Mouse (Mus musculus) common myeloid progenitor, adult 5-6 weeks (primary cell): ENCODE results near the gene Hist1h3e. TPM values are rescaled to one million over a fixed set of nuclear protein-coding genes. Genes with fewer than 3 reads are reported as not detected.
A peak's percentile ranks its signal among the peaks of the same experiment; 100 is the strongest.
"Not testable (repeated sequence)": the region's sequence is repeated elsewhere in the genome, so short reads cannot be mapped to it uniquely, and the experiment has no call there.

ENCODE experiments used
- ATAC-seq: replicated peaks from 2 replicates; pipeline ENCODE4 v1.8.0; 2016; ENCODE audit warnings: low read depth, mild to moderate bottlenecking, moderate TSS enrichment, inconsistent platforms; ENCODE audit not compliant: poor library complexity, severe bottlenecking
- total RNA-seq: library from RNA; stranded (forward); fragments of 200-1000, 187-1606 nt; gene quantifications from 2 replicates; pipeline ENCODE4 v1.2.3, GENCODE M21; 2017

The Hist1h3e gene
- total RNA-seq, 1 experiment from 2014 or later = 671 TPM

DNA sequence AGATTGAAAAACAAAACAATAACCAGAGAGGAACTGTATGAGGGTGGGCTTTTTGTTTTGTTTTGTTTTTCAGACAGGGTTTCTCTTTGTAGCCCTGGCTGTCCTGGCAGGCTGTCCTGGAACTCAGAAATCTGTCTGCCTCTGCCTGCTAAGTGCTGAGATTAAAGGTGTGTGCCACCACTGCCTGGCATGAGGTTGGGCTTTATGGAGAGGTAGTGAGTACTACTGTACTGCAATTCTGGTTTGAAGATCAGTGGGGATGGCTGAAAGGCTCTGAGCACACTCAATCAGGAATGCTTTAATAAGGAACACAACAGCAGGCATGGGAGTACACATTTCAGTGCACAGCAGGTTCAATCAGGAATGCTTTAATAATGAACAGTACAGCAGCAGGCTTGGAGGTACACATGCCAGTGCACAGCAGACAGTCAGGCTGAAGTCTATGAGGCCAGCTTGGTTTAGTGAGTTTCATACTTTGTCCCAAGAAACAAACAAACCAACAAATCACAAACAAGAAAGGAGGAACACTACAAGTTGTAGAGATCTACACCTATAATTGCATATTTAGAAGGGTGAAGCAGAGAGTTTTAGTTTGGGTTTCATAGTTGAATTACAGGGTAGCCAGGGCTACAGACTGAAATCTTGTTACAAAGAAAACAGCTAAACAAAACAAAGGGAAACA lies 21.4 kb upstream of the Hist1h3e start:
- ATAC-seq = no peak

DNA sequence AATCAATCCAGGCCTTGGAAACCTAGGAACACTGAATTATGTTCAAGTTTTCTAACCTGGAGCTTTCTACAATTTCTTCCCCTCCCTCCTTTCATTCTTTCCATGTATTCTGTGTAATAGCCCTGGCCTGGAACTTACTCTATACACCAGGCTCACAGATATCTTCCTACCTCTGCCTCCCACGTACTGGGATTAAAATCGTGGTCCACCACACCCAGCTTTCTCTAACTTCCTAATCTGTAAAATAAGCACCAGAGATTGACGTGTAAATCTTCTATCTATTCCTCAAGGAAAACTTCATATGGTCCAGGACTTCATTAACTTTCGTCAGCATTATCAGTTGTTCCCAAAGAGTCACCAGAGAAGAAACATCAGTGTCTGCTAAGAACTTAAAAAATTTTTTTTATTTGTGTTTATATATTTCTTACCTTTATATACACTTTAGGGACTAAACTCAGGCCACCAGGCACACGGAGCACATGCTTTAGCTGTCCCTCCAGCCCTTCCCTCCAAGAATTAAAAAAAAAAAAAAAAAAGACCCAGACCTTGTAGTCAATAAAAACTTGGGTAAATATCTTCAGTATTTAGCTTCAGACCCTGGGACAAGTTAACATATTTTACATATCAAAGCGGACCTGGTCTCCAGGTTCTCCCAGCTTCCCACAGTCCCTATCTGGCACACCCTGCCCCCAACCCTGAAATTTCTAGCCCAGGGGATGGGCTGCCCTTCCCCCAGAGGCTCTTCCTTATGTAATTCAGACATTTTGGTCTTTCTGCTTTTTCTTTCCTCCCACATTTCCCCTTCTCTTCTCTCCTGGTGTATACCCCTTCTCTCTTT lies 20.3 kb upstream of the Hist1h3e start:
- ATAC-seq = peak; percentile 4; the same call in 1 of the 2 replicates

DNA sequence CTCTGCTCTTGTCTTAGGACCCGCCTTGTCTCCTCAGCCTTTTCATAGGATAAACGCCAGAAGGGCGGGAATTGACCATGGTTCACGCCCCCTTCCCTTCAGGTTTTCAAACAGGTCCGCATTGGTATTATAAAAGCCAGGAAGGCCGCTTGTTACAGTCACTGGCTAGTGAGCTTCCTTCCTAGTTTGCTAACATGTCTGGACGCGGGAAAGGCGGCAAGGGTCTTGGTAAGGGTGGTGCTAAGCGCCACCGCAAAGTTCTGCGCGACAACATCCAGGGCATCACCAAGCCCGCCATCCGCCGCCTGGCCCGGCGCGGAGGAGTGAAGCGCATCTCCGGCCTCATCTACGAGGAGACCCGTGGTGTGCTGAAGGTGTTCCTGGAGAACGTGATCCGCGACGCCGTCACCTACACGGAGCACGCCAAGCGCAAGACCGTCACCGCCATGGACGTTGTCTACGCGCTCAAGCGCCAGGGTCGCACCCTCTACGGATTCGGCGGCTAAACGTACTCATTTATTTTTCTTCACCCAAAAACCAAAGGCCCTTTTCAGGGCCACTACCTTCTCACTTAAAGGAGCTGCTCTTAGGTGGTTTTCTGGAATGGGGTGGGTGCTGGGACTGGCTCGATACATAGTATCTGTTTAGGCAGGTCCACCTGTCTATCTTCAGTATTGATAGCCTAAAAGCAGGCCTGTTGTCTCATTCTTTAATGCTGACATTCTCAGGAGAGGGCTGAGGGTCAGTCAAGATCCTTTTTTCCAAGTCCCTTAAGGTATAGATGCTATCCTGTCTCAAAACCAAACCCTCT lies 19.4 kb upstream of the Hist1h3e start, which contains the start of gene Hist1h4d:
Gene Hist1h4d, plus strand, starts transcription at position 191 of the 811 bp plus-strand sequence.
- ATAC-seq = peak; percentile 70

DNA sequence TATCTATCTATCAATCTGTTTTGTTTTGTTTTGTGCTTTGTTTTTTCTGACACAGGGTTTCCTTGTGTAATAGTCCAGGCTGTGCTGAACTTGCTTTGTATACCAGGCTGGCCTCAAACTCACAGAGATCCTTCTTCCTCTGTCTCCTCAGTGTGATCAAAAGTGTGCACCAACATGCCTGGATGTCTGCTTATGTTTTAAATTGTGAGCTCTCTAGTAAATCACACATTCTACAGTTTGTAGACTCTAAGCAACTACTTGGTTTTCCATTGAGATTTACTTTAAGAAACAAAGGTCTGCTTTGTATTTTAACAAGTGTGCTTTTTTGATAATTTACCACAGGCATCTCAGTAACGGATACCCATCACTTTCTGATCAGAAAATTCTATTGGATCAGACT lies 15.7 kb upstream of the Hist1h3e start:
- ATAC-seq = no peak

DNA sequence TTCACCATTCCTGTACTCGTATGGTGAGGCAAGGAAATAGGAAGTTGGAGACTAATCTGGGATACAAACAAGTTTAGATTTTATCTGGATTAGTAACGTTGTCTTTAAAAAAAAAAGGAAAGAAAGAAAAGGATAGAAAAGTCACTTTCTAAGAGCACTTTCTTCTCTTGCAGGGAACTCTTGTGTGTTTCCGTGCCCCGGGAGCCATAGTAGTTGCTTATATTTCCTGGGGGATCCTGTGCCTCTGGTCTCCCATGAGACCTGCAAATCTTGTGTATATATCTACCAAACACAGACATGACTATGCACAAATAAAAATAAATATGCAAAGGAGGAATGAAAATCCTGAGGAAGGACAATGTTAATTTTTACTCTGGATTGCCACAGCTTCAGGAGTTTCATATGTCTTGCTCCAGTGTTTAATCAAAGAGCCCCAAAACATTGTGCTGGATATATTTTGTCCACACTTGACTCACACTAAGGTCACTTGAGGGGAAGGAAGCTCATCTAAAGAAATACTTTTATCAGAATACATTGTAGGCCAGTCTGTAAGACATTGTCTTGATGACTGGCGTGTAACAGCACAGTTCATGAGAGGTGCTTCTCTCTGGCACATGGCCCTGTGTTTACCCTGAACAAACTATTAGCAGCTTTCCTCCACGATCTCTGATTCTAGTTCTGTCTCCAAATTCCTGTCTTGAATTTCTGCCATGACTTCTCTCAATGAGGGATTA lies 14.9 kb upstream of the Hist1h3e start:
- no peak for ATAC-seq

DNA sequence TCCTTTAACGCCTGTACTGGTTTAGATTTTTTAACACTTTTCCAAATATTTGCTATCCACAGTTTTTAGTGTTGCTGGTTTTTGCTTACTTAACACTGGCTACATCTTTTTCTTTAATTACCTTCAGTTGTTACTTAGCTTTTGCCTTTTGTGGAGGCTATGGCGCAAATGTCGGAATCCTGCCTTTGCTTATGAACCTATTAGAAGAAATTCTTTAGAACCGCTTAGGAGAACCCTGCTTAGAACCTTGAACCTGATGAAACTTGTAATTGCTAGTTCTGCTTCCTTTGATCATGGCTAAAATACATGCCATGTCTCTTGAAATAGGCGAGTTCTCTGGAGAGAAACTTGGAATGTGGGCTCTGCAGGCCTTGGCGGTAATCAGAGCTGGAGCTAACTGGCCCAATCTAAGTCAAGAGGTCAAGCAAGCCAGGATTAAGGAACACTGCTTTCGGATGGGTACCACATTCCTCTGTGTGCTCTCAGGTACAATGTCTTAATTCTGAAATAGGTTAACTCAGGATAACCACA lies 14.2 kb upstream of the Hist1h3e start:
- ATAC-seq = no peak

DNA sequence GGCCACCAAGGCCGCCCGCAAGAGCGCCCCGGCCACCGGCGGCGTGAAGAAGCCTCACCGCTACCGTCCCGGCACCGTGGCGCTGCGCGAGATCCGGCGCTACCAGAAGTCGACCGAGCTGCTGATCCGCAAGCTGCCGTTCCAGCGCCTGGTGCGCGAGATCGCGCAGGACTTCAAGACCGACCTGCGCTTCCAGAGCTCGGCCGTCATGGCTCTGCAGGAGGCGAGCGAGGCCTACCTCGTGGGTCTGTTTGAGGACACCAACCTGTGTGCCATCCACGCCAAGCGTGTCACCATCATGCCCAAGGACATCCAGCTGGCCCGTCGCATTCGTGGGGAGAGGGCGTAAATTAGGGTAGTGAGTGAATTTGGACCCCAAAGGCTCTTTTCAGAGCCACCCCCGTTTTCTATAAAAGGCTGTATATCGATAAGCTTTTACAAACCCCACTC lies 13.7 kb upstream of the Hist1h3e start:
- not testable (repeated sequence) for ATAC-seq

DNA sequence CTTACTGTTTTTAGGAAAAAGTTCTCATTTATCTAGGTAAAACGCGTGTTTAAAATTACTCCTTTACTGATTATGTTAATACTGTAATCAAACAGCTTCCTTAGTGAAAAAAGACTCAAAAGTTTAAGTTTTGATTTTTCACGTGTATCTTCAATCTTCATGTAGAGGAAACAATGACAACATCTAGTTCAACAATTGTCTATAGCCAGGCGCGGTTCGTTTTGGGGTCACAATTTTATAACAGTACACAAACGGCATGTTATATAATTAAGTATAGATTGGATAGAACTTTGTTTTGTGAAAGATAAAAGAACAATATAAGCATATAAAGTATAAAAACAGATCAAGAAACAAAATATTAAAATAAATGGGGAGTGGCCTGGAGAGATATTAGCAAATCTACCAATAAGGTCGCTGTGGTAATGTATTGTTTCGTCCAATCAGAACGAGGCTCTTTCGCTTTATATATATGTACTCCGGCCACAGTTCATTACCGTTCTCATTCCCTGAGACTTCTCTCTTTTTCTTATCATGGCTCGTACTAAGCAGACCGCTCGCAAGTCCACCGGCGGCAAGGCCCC lies 13.2 kb upstream of the Hist1h3e start, which contains the start of gene Hist1h3d:
Gene Hist1h3d, plus strand, starts transcription at position 493 of the 581 bp plus-strand sequence.
- ATAC-seq = peak; percentile 42

DNA sequence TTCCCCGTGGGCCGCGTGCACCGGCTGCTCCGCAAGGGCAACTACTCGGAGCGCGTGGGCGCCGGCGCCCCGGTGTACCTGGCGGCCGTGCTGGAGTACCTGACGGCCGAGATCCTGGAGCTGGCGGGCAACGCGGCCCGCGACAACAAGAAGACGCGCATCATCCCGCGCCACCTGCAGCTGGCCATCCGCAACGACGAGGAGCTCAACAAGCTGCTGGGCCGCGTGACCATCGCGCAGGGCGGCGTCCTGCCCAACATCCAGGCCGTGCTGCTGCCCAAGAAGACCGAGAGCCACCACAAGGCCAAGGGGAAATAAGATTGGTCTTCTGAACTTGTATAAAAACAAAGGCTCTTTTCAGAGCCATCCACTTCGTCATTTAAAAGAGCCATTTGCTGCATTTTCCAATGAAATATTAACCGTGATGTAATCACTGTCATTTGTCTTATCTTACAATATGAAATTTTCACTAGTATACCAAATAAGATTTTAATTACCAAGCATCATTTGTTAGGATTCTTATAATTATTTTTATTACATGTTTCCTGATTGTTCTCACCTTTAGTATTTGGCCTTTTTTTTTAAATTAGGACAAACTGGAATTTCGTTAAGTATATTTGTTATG lies 12.5 kb upstream of the Hist1h3e start:
- ATAC-seq = not testable (repeated sequence)

DNA sequence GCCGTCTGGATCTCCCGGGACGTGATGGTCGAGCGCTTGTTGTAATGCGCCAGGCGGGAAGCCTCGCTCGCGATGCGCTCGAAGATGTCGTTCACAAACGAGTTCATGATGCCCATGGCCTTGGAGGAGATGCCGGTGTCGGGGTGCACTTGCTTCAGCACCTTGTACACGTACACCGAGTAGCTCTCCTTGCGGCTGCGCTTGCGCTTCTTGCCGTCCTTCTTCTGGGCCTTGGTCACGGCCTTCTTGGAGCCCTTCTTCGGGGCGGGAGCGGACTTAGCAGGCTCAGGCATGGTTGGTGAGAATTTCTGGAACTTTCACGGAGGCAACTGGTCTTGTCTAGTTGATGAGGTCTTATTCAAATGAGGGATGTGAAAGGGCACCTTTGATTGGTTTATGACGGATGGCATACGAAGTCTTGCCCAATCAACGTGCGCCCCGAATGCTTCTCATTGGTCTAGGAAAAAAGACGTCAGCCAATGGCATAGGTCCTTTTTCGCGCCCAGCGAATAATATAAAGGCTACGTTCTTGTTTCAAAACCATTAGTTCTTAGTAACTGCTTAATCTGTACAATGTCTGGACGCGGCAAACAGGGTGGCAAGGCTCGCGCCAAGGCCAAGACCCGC lies 11.8 kb upstream of the Hist1h3e start, which contains the start of the genes Hist1h2bf and Hist1h2ad:
Gene Hist1h2bf, minus strand, starts transcription at position 299 of the 627 bp plus-strand sequence.
Gene Hist1h2ad, plus strand, starts transcription at position 484 of the 627 bp plus-strand sequence.
- ATAC-seq = peak; percentile 70

DNA sequence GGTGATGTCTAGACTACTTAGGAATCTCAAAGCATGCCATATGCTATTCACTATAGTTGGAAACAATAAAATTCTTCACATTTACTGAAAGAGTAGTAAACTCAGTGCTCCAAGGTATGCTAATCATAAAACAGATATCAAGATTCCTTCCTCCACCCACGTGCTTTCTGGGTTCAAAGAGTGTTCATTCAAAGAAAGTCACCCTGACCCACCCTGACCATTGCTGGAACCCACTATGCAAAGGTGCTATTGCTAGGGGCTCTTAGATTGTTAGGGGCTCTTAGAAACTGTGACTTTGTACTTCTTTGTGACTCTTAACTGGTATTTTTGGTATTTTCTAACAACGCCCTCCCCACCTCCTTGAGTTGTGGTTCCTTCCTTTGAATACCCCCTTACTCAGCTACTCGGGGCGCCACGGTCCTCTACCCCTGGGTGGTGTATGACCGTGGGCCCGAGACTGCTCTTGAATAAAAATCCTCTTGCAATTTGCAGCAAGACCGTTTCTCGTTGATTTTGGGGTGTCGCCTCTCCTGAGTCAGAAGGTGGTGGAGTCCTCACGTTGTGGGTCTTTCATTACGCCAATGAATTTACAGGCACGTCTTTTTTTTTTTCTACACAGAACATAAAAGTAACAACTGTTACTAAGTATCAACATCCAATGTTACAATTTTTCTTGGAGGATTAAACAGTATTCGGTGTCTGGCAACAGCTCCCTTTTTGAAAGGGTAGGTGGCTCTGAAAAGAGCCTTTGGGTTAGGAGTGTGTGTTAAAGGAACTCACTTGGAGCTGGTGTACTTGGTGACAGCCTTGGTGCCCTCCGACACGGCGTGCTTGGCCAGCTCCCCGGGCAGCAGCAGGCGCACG lies 11.1 kb upstream of the Hist1h3e start:
- not testable (repeated sequence) for ATAC-seq

DNA sequence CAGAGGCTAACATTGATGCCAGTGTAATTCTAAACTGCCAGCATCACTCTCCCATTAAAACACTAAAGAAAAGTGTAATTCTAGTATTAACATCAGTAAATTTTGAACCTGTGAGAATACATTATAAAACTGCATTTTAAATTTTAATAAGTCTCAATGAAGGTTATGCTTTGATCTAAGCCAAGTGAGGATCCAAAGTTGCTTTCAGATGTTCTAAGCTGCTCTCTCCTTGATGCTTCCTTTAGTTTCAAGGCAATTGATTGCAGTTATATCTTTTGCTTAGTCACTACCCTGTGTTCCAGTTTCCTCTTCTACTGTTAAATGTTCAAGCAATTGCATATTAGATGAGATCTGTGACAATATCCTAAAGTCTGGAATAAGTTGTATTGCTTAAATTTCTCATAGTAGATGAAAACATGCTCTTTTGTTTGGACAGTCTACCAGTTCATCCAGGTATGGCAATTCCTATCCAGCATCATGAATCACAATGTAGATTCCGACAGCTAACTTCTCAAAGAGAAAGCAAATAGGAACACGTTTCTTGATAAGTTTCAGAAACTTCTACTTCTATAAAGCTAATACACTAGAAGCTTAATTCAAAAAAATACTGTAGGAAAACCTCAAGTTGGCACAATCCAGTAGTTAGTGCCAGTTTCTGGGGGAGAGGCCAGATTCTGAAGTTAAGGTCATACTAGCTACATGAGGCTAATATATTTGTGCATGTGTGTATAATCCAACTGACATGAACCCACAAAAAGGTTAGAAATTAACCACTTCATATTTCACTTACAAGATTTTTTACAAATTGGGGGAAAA lies 10.3 kb upstream of the Hist1h3e start:
- no peak for ATAC-seq

DNA sequence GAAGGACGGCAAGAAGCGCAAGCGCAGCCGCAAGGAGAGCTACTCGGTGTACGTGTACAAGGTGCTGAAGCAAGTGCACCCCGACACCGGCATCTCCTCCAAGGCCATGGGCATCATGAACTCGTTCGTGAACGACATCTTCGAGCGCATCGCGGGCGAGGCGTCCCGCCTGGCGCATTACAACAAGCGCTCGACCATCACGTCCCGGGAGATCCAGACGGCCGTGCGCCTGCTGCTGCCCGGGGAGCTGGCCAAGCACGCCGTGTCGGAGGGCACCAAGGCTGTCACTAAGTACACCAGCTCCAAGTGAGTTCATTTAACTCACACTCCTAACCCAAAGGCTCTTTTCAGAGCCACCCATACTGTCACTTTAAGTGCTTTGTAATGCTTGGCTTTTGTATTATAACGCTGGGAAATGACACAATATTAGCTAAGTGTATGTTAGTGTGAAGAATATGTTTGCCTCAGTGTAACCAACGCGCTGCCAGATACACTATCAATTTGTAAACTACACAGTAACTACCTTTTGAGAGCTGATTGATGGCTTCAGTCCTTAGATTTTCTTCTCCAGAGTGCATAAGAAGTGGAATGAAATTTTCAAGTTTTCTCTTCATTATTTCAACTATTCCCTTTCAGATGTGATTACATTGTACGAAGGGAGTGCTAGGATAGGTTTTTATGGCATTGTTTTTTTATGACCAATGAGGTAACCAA lies 9.5 kb upstream of the Hist1h3e start:
- peak; percentile 9; the same call in 1 of the 2 replicates for ATAC-seq

DNA sequence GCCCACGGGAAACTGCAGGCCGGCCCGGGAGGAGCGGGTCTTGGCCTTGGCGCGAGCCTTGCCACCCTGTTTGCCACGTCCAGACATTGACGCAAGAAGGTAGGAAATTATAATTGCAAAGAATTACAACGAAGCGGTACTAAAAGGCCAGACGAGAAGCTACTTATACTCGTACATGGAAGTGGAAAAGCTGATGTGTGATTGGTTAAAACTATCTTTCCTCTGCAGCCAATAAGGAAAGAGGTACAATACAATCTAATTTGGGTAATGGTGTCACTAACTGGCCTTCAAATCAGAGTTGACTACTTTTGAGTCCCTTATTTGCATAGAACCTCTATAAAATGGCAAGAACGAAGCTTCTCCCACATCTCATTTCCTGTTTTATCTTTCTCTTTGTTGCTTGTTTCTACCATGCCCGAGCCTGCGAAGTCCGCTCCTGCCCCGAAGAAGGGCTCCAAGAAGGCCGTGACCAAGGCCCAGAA lies 8.9 kb upstream of the Hist1h3e start, which contains the start of the genes Hist1h2ae and Hist1h2bg:
Gene Hist1h2ae, minus strand, starts transcription at position 199 of the 482 bp plus-strand sequence.
Gene Hist1h2bg, plus strand, starts transcription at position 375 of the 482 bp plus-strand sequence.
- peak; percentile 76 for ATAC-seq
